Mouse (Mus musculus) stomach, embryonic 14.5 days (tissue): ENCODE results near the gene Tvp23a. TPM values are rescaled to one million over a fixed set of nuclear protein-coding genes. Genes with fewer than 3 reads are reported as not detected.

Source experiments
- ATAC-seq: fragments of 200-750 bp; cut with Nextera tagmentation; 2 replicates; pipeline ENCODE4 v1.8.0; 2017; ENCODE audit warnings: low read depth, moderate TSS enrichment; ENCODE audit not compliant: insufficient number of reproducible peaks, insufficient read depth, low FRiP score
- H3K27ac ChIP-seq: fragments of 300-500 bp; sonication (generic); 2 replicates; pipeline ENCODE4 v1.5.1; 2014; ENCODE audit warnings: mild to moderate bottlenecking, low read length, moderate library complexity, mixed read lengths
- H3K27me3 ChIP-seq: fragments of 300-500 bp; sonication (generic); 2 replicates; pipeline ENCODE4 v1.6.1; 2014; ENCODE audit warnings: low read length, control low read depth, mixed read lengths; ENCODE audit not compliant: control insufficient read depth, insufficient read depth
- H3K36me3 ChIP-seq: fragments of 300-500 bp; sonication (generic); 2 replicates; pipeline ENCODE4 v1.6.1; 2014; ENCODE audit warnings: mild to moderate bottlenecking, control low read depth, low read length, moderate library complexity, mixed read lengths; ENCODE audit not compliant: control insufficient read depth, insufficient read depth
- H3K4me1 ChIP-seq: fragments of 300-500 bp; sonication (generic); 2 replicates; pipeline ENCODE4 v1.6.1; 2014; ENCODE audit warnings: low read length, control low read depth, mixed read lengths; ENCODE audit not compliant: control insufficient read depth, insufficient read depth
- H3K4me2 ChIP-seq: fragments of 300-500 bp; sonication (generic); replicated peaks from 2 replicates; pipeline ENCODE4 v1.6.1; 2014; ENCODE audit warnings: low read depth, low read length, control low read depth
- H3K4me3 ChIP-seq: fragments of 300-500 bp; sonication (generic); 2 replicates; pipeline ENCODE4 v1.5.1; 2014; ENCODE audit warnings: low read depth, low read length, control low read depth
- H3K9ac ChIP-seq: fragments of 300-500 bp; sonication (generic); replicated peaks from 2 replicates; pipeline ENCODE4 v1.6.1; 2014; ENCODE audit warnings: low read depth, mild to moderate bottlenecking, control low read depth, low read length, moderate library complexity, mixed read lengths
- H3K9me3 ChIP-seq: fragments of 300-500 bp; sonication (generic); 2 replicates; pipeline ENCODE4 v1.6.1; 2016; ENCODE audit warnings: low read depth, low read length, control low read depth; ENCODE audit not compliant: control insufficient read depth
- WGBS: fragments of 180-500 bp; shearing (Covaris S2); extraction: QIAGEN DNeasy Blood & Tissue Kit; methylation state at CpG from one replicate; pipeline ENCODE4 v1.1.7; 2014; 5-methylcytosine and 5-hydroxymethylcytosine counted together
- polyA plus RNA-seq: library from polyadenylated mRNA; unstranded; fragments of >200 nt; fragmentation: Nextera tagmentation; extraction: Ambion mirVana; gene quantifications from 2 replicates; pipeline ENCODE4 v1.2.1, GENCODE M21; 2014

Gene Tvp23a
- polyA plus RNA-seq, 1 experiment from 2014 or later, result 11.4 TPM

- H3K9ac ChIP-seq, result no peak overlapping the region
- 39% methylated on average over 11 of the region's 11 CpGs for WGBS
- no peaks in the 10 kb centered on the region for H3K4me1 ChIP-seq
- no peak overlapping the region for H3K4me3 ChIP-seq
- H3K4me2 ChIP-seq, result no peak overlapping the region
- no peaks in the 10 kb centered on the region for H3K9me3 ChIP-seq
- no peak for ATAC-seq
- H3K27ac ChIP-seq, result no peak overlapping the region
- H3K36me3 ChIP-seq, result no peaks in the 10 kb centered on the region
- no peaks in the 10 kb centered on the region for H3K27me3 ChIP-seq
These were observed 20.4 kb upstream of the Tvp23a start for GRCm38 (mm10) chr16:10467391-10468107.

DNA sequence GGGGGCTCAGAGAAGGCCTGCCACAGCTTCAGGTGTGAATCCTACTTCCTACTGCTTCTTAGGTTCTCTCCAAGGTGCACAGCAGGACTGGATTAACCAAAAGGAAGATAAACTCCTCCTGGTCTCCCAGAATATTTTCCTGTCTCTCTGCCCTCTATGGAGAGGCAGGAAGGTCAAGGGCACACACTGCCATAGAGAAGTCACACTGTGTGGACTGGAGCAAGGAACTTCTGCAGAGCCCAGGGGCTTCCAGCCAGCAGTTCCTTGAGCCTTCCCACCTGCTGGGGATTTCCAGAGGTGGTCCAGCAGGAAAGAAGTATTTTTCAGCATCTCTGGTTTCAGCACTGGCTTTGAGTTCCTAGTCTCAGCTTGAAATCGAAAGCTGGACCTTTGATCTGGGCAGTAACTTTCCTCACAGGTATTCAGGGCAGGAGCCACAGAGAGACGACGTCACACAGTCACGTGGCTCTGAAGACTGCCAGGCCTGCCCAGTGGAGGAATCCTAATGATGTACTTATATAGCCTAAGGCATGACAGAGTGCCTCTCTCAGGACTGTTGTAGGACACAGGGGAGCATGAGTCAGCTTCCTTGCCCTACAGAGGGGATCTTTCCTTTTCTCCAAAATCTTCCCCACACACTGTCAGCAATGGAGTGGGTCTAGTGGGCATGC lies 18.0 kb upstream of the Tvp23a start:
- Histone ChIP-seq H3K9me3 (no peaks in the 10 kb centered on the region), H3K4me1 (no peaks in the 10 kb centered on the region), H3K27ac (no peak overlapping the region), H3K27me3 (no peaks in the 10 kb centered on the region), H3K4me2 (no peak overlapping the region), H3K36me3 (no peaks in the 10 kb centered on the region), H3K9ac (no peak overlapping the region), H3K4me3 (no peak overlapping the region)
- WGBS, result 18% methylated on average over 4 of the region's 4 CpGs
- ATAC-seq, result no peak

- no peak for ATAC-seq
- 74% methylated on average over 2 of the region's 2 CpGs for WGBS
- H3K9ac ChIP-seq, result no peak overlapping the region
- H3K27ac ChIP-seq, result no peak overlapping the region
- H3K27me3 ChIP-seq, result no peaks in the 10 kb centered on the region
- H3K4me3 ChIP-seq, result no peak overlapping the region
- H3K4me2 ChIP-seq, result no peak overlapping the region
- H3K9me3 ChIP-seq, result no peaks in the 10 kb centered on the region
- no peaks in the 10 kb centered on the region for H3K36me3 ChIP-seq
- no peaks in the 10 kb centered on the region for H3K4me1 ChIP-seq
These were observed 14.0 kb upstream of the Tvp23a start for GRCm38 (mm10) chr16:10461178-10461577.

DNA sequence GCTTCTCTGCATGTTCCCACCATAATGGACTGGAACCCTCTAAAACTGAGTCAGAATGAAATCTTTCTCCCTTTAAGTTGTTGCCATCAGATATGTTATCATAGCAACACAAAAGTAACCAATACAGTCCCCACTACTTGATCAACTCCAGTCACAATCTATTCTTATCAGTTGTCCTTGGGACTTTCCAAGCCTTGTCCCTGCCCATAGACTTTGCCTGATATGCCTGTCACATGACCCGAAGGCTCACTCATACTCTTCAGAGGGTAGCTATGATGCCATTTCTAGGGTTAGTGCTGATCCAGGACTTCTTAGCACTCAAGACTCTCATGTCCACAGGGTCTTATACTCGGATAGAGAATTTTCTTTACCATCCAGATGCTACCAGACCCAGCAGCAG lies 13.0 kb upstream of the Tvp23a start:
- 69% methylated on average over 2 of the region's 2 CpGs for WGBS
- H3K27ac ChIP-seq, result no peak overlapping the region
- no peak for ATAC-seq
- H3K4me3 ChIP-seq, result no peak overlapping the region
- H3K4me2 ChIP-seq, result no peak overlapping the region
- no peaks in the 10 kb centered on the region for H3K9me3 ChIP-seq
- no peak overlapping the region for H3K9ac ChIP-seq
- H3K27me3 ChIP-seq, result no peaks in the 10 kb centered on the region
- no peaks in the 10 kb centered on the region for H3K4me1 ChIP-seq
- H3K36me3 ChIP-seq, result no peaks in the 10 kb centered on the region

- 39% methylated on average over 3 of the region's 3 CpGs for WGBS
- Histone ChIP-seq H3K36me3 (no peaks in the 10 kb centered on the region), H3K9ac (no peak overlapping the region), H3K27me3 (no peaks in the 10 kb centered on the region), H3K27ac (no peak overlapping the region), H3K4me2 (no peak overlapping the region), H3K9me3 (no peaks in the 10 kb centered on the region), H3K4me1 (no peaks in the 10 kb centered on the region), H3K4me3 (no peak overlapping the region)
- no peak for ATAC-seq
These were observed 7.4 kb upstream of the Tvp23a start for GRCm38 (mm10) chr16:10454583-10454974.

- 77% methylated on average over 6 of the region's 6 CpGs for WGBS
- H3K9me3 ChIP-seq, result no peaks in the 10 kb centered on the region
- H3K4me2 ChIP-seq, result no peak overlapping the region
- H3K4me1 ChIP-seq, result no peaks in the 10 kb centered on the region
- H3K27ac ChIP-seq, result no peak overlapping the region
- no peaks in the 10 kb centered on the region for H3K27me3 ChIP-seq
- no peak overlapping the region for H3K9ac ChIP-seq
- H3K4me3 ChIP-seq, result no peak overlapping the region
- no peak for ATAC-seq
- no peaks in the 10 kb centered on the region for H3K36me3 ChIP-seq
These were observed 6.9 kb upstream of the Tvp23a start for GRCm38 (mm10) chr16:10453872-10454582.

GRCm38 (mm10) chr16:10452445-10452896 lies 5.3 kb upstream of the Tvp23a start:
- WGBS, result 65% methylated on average over 8 of the region's 8 CpGs
- Histone ChIP-seq H3K4me3 (no peak overlapping the region), H3K36me3 (no peaks in the 10 kb centered on the region), H3K4me1 (peaks cover 5% of the 10 kb centered on the region; the same call in 1 of the 2 replicates), H3K4me2 (no peak overlapping the region), H3K27ac (no peak overlapping the region), H3K9ac (no peak overlapping the region), H3K9me3 (no peaks in the 10 kb centered on the region), H3K27me3 (no peaks in the 10 kb centered on the region)
- ATAC-seq, result peak; percentile 42; the same call in 1 of the 2 replicates

- Histone ChIP-seq H3K9me3 (no peaks in the 10 kb centered on the region), H3K36me3 (no peaks in the 10 kb centered on the region), H3K9ac (no peak overlapping the region), H3K4me3 (no peak overlapping the region), H3K27ac (no peak overlapping the region), H3K27me3 (no peaks in the 10 kb centered on the region), H3K4me1 (peaks cover 6% of the 10 kb centered on the region; the same call in 1 of the 2 replicates), H3K4me2 (no peak overlapping the region)
- 64% methylated on average over 2 of the region's 2 CpGs for WGBS
- ATAC-seq, result no peak
These were observed 4.7 kb upstream of the Tvp23a start for GRCm38 (mm10) chr16:10451906-10452305.
